Mouse (Mus musculus) limb, embryonic 15.5 days (tissue): ENCODE data around the gene Gp1ba. TPM values are rescaled to one million over a fixed set of nuclear protein-coding genes. Genes with fewer than 3 reads are reported as not detected.

Experiments
- ATAC-seq: fragments of 200-750 bp; cut with Nextera tagmentation; 2 replicates; pipeline ENCODE4 v1.8.0; 2017; ENCODE audit warnings: low read depth, moderate TSS enrichment; ENCODE audit not compliant: insufficient number of reproducible peaks, low FRiP score, low TSS enrichment
- H3K27ac ChIP-seq: fragments of 300-500 bp; sonication (generic); 2 replicates; pipeline ENCODE4 v1.5.1; 2015; ENCODE audit warnings: moderate library complexity, mild to moderate bottlenecking, inconsistent platforms
- H3K27me3 ChIP-seq: fragments of 300-500 bp; sonication (generic); 2 replicates; pipeline ENCODE4 v1.6.1; 2015; ENCODE audit warnings: inconsistent platforms
- H3K36me3 ChIP-seq: fragments of 300-500 bp; sonication (generic); 2 replicates; pipeline ENCODE4 v1.6.1; 2015; ENCODE audit warnings: inconsistent platforms
- H3K4me1 ChIP-seq: fragments of 300-500 bp; sonication (generic); 2 replicates; pipeline ENCODE4 v1.6.1; 2015; ENCODE audit warnings: inconsistent platforms
- H3K4me2 ChIP-seq: fragments of 300-500 bp; sonication (generic); 2 replicates; pipeline ENCODE4 v1.6.1; 2015; ENCODE audit warnings: mild to moderate bottlenecking, inconsistent platforms
- H3K4me3 ChIP-seq: fragments of 300-500 bp; sonication (generic); 2 replicates; pipeline ENCODE4 v1.5.1; 2015; ENCODE audit warnings: mild to moderate bottlenecking, inconsistent platforms
- H3K9ac ChIP-seq: fragments of 300-500 bp; sonication (generic); 2 replicates; pipeline ENCODE4 v1.6.1; 2015; ENCODE audit warnings: inconsistent platforms
- H3K9me3 ChIP-seq: fragments of 300-500 bp; sonication (generic); 2 replicates; pipeline ENCODE4 v1.6.1; 2016; ENCODE audit warnings: inconsistent platforms
- WGBS: fragments of 180-500 bp; shearing (Covaris S2); methylation state at CpG from one replicate; pipeline ENCODE4 v1.1.7; 2015; 5-methylcytosine and 5-hydroxymethylcytosine counted together
- polyA plus RNA-seq: library from polyadenylated mRNA; unstranded; fragments of >200 nt; fragmentation: Nextera tagmentation; extraction: Ambion mirVana; gene quantifications from 2 replicates; pipeline ENCODE4 v1.2.1, GENCODE M21; 2015

Gene Gp1ba
- polyA plus RNA-seq, 1 experiment from 2014 or later: 0.26 TPM

- ATAC-seq: no peak
- Histone ChIP-seq H3K4me2 (peak overlapping the region; percentile 77), H3K4me1 (peaks cover 27% of the 10 kb centered on the region), H3K27me3 (no peaks in the 10 kb centered on the region), H3K9me3 (no peaks in the 10 kb centered on the region), H3K9ac (no peak overlapping the region), H3K36me3 (peaks cover 51% of the 10 kb centered on the region), H3K27ac (peak overlapping the region; percentile 100), H3K4me3 (peak overlapping the region; percentile 71)
- WGBS: 47% methylated on average over 14 of the region's 14 CpGs
Measured at GRCm38 (mm10) chr11:70667271-70668150, 28.6 kb downstream of the Gp1ba start.

GRCm38 (mm10) chr11:70668335-70668770, 29.4 kb downstream of the Gp1ba start:
- peaks cover 45% of the 10 kb centered on the region for H3K36me3 ChIP-seq

GRCm38 (mm10) chr11:70668771-70669505, 30.0 kb downstream of the Gp1ba start, which contains the start of gene Spag7:
TSS of gene Spag7 (minus strand) at chr11:70669416.
- no peaks in the 10 kb centered on the region for H3K9me3 ChIP-seq
- H3K36me3 ChIP-seq: peaks cover 46% of the 10 kb centered on the region
- peak within 1 kb of the TSS; percentile 77 for H3K4me2 ChIP-seq
- peak within 1 kb of the TSS; percentile 100 for H3K27ac ChIP-seq
- H3K27me3 ChIP-seq: no peaks in the 10 kb centered on the region
- peak; percentile 96 for ATAC-seq
- H3K4me1 ChIP-seq: peaks cover 27% of the 10 kb centered on the region
- peak within 1 kb of the TSS; percentile 67 for H3K9ac ChIP-seq
- under 1% methylated on average over 44 of the region's 44 CpGs for WGBS
- H3K4me3 ChIP-seq: peak within 1 kb of the TSS; percentile 71

More at GRCm38 (mm10) chr11:70668335-70668770, 29.4 kb downstream of the Gp1ba start:
- no peaks in the 10 kb centered on the region for H3K9me3 ChIP-seq
- H3K4me1 ChIP-seq: peaks cover 27% of the 10 kb centered on the region
- peak overlapping the region; percentile 71 for H3K4me3 ChIP-seq
- ATAC-seq: no peak
- H3K27ac ChIP-seq: peak overlapping the region; percentile 100
- H3K9ac ChIP-seq: peak overlapping the region; percentile 24
- under 1% methylated on average over 15 of the region's 15 CpGs for WGBS
- no peaks in the 10 kb centered on the region for H3K27me3 ChIP-seq
- peak overlapping the region; percentile 77 for H3K4me2 ChIP-seq

- Histone ChIP-seq H3K4me3 (peak overlapping the region; percentile 71), H3K4me1 (peaks cover 27% of the 10 kb centered on the region), H3K27me3 (no peaks in the 10 kb centered on the region), H3K4me2 (peak overlapping the region; percentile 68), H3K9ac (peak overlapping the region; percentile 67), H3K36me3 (peaks cover 45% of the 10 kb centered on the region), H3K27ac (peak overlapping the region; percentile 100), H3K9me3 (no peaks in the 10 kb centered on the region)
- ATAC-seq: peak; percentile 30
- WGBS: under 1% methylated on average over 31 of the region's 31 CpGs
Measured at GRCm38 (mm10) chr11:70669582-70670345, 30.8 kb downstream of the Gp1ba start.

- H3K4me1 ChIP-seq: peaks cover 27% of the 10 kb centered on the region
- peak overlapping the region; percentile 100 for H3K27ac ChIP-seq
- peak overlapping the region; percentile 71 for H3K4me3 ChIP-seq
- H3K9ac ChIP-seq: peak overlapping the region; percentile 67
- peaks cover 45% of the 10 kb centered on the region for H3K36me3 ChIP-seq
- no peaks in the 10 kb centered on the region for H3K27me3 ChIP-seq
- 45% methylated on average over 14 of the region's 14 CpGs for WGBS
- no peaks in the 10 kb centered on the region for H3K9me3 ChIP-seq
- no peak for ATAC-seq
- peak overlapping the region; percentile 68 for H3K4me2 ChIP-seq
Measured at GRCm38 (mm10) chr11:70670483-70670882, 31.6 kb downstream of the Gp1ba start.

GRCm38 (mm10) chr11:70671333-70672047, 32.6 kb downstream of the Gp1ba start:
- WGBS: 86% methylated on average over 16 of the region's 16 CpGs
- ATAC-seq: no peak
- Histone ChIP-seq H3K9me3 (no peaks in the 10 kb centered on the region), H3K4me3 (no peak overlapping the region), H3K9ac (no peak overlapping the region), H3K36me3 (peaks cover 46% of the 10 kb centered on the region), H3K4me2 (no peak overlapping the region), H3K4me1 (peaks cover 27% of the 10 kb centered on the region), H3K27me3 (no peaks in the 10 kb centered on the region), H3K27ac (no peak overlapping the region)

GRCm38 (mm10) chr11:70674014-70674413, 35.1 kb downstream of the Gp1ba start:
- Histone ChIP-seq H3K4me1 (peaks cover 14% of the 10 kb centered on the region), H3K27ac (no peak overlapping the region), H3K9ac (no peak overlapping the region), H3K4me3 (no peak overlapping the region), H3K27me3 (no peaks in the 10 kb centered on the region), H3K4me2 (no peak overlapping the region), H3K36me3 (peaks cover 58% of the 10 kb centered on the region), H3K9me3 (no peaks in the 10 kb centered on the region)
- ATAC-seq: no peak
- 81% methylated on average over 6 of the region's 6 CpGs for WGBS

- Histone ChIP-seq H3K4me3 (no peak overlapping the region), H3K36me3 (peaks cover 63% of the 10 kb centered on the region), H3K4me1 (peaks cover 14% of the 10 kb centered on the region), H3K27ac (no peak overlapping the region), H3K9ac (no peak overlapping the region), H3K9me3 (no peaks in the 10 kb centered on the region), H3K4me2 (no peak overlapping the region), H3K27me3 (no peaks in the 10 kb centered on the region)
- no peak for ATAC-seq
- WGBS: 66% methylated on average over 11 of the region's 11 CpGs
Measured at GRCm38 (mm10) chr11:70674501-70674900, 35.6 kb downstream of the Gp1ba start.

- WGBS: 85% methylated on average over 9 of the region's 9 CpGs
- Histone ChIP-seq H3K27me3 (no peaks in the 10 kb centered on the region), H3K4me2 (no peak overlapping the region), H3K9ac (no peak overlapping the region), H3K36me3 (peaks cover 81% of the 10 kb centered on the region), H3K9me3 (no peaks in the 10 kb centered on the region), H3K4me1 (peaks cover 5% of the 10 kb centered on the region), H3K27ac (no peak overlapping the region), H3K4me3 (no peak overlapping the region)
- no peak for ATAC-seq
Measured at GRCm38 (mm10) chr11:70678092-70678491, 39.2 kb downstream of the Gp1ba start.

GRCm38 (mm10) chr11:70678576-70678975, 39.7 kb downstream of the Gp1ba start:
- no peaks in the 10 kb centered on the region for H3K27me3 ChIP-seq
- no peak overlapping the region for H3K9ac ChIP-seq
- H3K4me2 ChIP-seq: no peak overlapping the region
- no peak for ATAC-seq
- no peak overlapping the region for H3K4me3 ChIP-seq
- peaks cover 5% of the 10 kb centered on the region for H3K4me1 ChIP-seq
- no peaks in the 10 kb centered on the region for H3K9me3 ChIP-seq
- 69% methylated on average over 2 of the region's 2 CpGs for WGBS
- H3K27ac ChIP-seq: no peak overlapping the region
- peaks cover 84% of the 10 kb centered on the region for H3K36me3 ChIP-seq

- Histone ChIP-seq H3K9me3 (no peaks in the 10 kb centered on the region), H3K27ac (no peak overlapping the region), H3K36me3 (peaks cover 84% of the 10 kb centered on the region), H3K4me3 (no peak overlapping the region), H3K4me2 (no peak overlapping the region), H3K9ac (no peak overlapping the region), H3K4me1 (peaks cover 5% of the 10 kb centered on the region), H3K27me3 (no peaks in the 10 kb centered on the region)
- ATAC-seq: no peak
- WGBS: 96% methylated on average over 8 of the region's 8 CpGs
Measured at GRCm38 (mm10) chr11:70679361-70679760, 40.4 kb downstream of the Gp1ba start.
